Mouse (Mus musculus) cerebellum, adult 11 months (tissue): Measurements from ENCODE around the gene Mapk9.

ENCODE experiments used
- DNase-seq: peaks from one replicate; pipeline ENCODE4 v3.0.0; 2022

Mapk9 gene

GRCm38 (mm10) chr11:49900043-49900442 lies 53.5 kb downstream of the Mapk9 start:
- DNase-seq, result no peak

- DNase-seq, result no peak
Measured at GRCm38 (mm10) chr11:49900962-49901658, 54.6 kb downstream of the Mapk9 start.

GRCm38 (mm10) chr11:49901659-49902458 lies 55.3 kb downstream of the Mapk9 start, which contains the start of gene Rasgef1c:
TSS of gene Rasgef1c (plus strand) at chr11:49901835.
- peak; percentile 86 for DNase-seq

GRCm38 (mm10) chr11:49903333-49903732 lies 56.8 kb downstream of the Mapk9 start:
- DNase-seq, result peak; percentile 69

- DNase-seq, result no peak
Measured at GRCm38 (mm10) chr11:49918521-49919180, 72.1 kb downstream of the Mapk9 start.

GRCm38 (mm10) chr11:49919304-49919703 lies 72.8 kb downstream of the Mapk9 start:
- no peak for DNase-seq

GRCm38 (mm10) chr11:49923539-49923938 lies 77.0 kb downstream of the Mapk9 start:
- no peak for DNase-seq

GRCm38 (mm10) chr11:49926183-49926582 lies 79.6 kb downstream of the Mapk9 start:
- DNase-seq, result no peak

- no peak for DNase-seq
Measured at GRCm38 (mm10) chr11:49927169-49927568, 80.6 kb downstream of the Mapk9 start.

GRCm38 (mm10) chr11:49927670-49928069 lies 81.1 kb downstream of the Mapk9 start:
- no peak for DNase-seq

- DNase-seq, result no peak
Measured at GRCm38 (mm10) chr11:49931037-49931625, 84.6 kb downstream of the Mapk9 start.

GRCm38 (mm10) chr11:49931853-49932252 lies 85.3 kb downstream of the Mapk9 start:
- no peak for DNase-seq

- no peak for DNase-seq
Measured at GRCm38 (mm10) chr11:49933811-49934210, 87.3 kb downstream of the Mapk9 start.

GRCm38 (mm10) chr11:49934322-49934721 lies 87.8 kb downstream of the Mapk9 start:
- peak; percentile 35 for DNase-seq
